Mouse (Mus musculus) megakaryocyte, embryonic 14.5 days (primary cell): Measurements from ENCODE around the gene Gm12216.

Experiments used
- FLI1 ChIP-seq: IDR thresholded peaks from 2 replicates; pipeline ENCODE4 v1.6.1; 2012; ENCODE audit warnings: low read length, inconsistent platforms, mixed read lengths
- GATA1 ChIP-seq: IDR thresholded peaks from 3 replicates; pipeline ENCODE4 v1.6.1; 2012; ENCODE audit warnings: mixed read lengths, low read length, inconsistent platforms, borderline replicate concordance

- TF ChIP-seq GATA1, result no peak
- no peak for TF ChIP-seq FLI1
These were observed 86.5 kb downstream of the Gm12216 start for GRCm38 (mm10) chr11:53772536-53772935.
